Mouse (Mus musculus) MEL (cell line): Measurements from ENCODE around the gene Rbm15. TPM values are rescaled to one million over a fixed set of nuclear protein-coding genes. Genes with fewer than 3 reads are reported as not detected.

Source experiments
- DNase-seq: peaks from one replicate; pipeline ENCODE4 v3.0.0; 2011; ENCODE audit warnings: low read depth, low spot score
- H3K27ac ChIP-seq: 2 replicates; pipeline ENCODE4 v1.5.1; 2012; ENCODE audit warnings: low read depth, mild to moderate bottlenecking, control low read depth, low read length, moderate library complexity; ENCODE audit not compliant: control insufficient read depth
- H3K27me3 ChIP-seq, 2 experiments: fragments of 150-350 bp in 1 of 2; sonication (generic) in 1 of 2; 2 replicates each; pipeline ENCODE4 v1.6.1; 2012; ENCODE audit warnings: low read length in 2 of 2, mild to moderate bottlenecking in 2 of 2, improper control_type of control experiment in 1 of 2, moderate library complexity in 1 of 2; ENCODE audit not compliant: insufficient read depth in 2 of 2, control insufficient read depth in 1 of 2
- H3K36me3 ChIP-seq, 2 experiments: 2 replicates each; pipeline ENCODE4 v1.6.1; 2012 to 2014; ENCODE audit warnings: low read length in 2 of 2, improper control_type of control experiment in 1 of 2, inconsistent platforms in 1 of 2, mild to moderate bottlenecking in 1 of 2; ENCODE audit not compliant: insufficient read depth in 2 of 2, control insufficient read depth in 1 of 2
- H3K4me1 ChIP-seq, 2 experiments: fragments of 150-350 bp in 1 of 2; sonication (generic) in 1 of 2; 2 replicates each; pipeline ENCODE4 v1.6.1; 2012; ENCODE audit warnings: low read length in 2 of 2, improper control_type of control experiment in 1 of 2, mild to moderate bottlenecking in 1 of 2; ENCODE audit not compliant: insufficient read depth in 2 of 2, control insufficient read depth in 1 of 2
- H3K4me3 ChIP-seq, 2 experiments: fragments of 150-350 bp in 1 of 2; sonication (generic) in 1 of 2; 2 replicates each; pipeline ENCODE4 v1.5.1; 2012; ENCODE audit warnings: low read depth in 2 of 2, low read length in 2 of 2, mild to moderate bottlenecking in 2 of 2, moderate library complexity in 2 of 2, control low read depth in 1 of 2, improper control_type of control experiment in 1 of 2; ENCODE audit not compliant: control insufficient read depth in 1 of 2, insufficient read depth in 1 of 2
- H3K79me2 ChIP-seq: 2 replicates; pipeline ENCODE4 v1.6.1; 2012; ENCODE audit warnings: mild to moderate bottlenecking, low read length, moderate library complexity; ENCODE audit not compliant: control insufficient read depth, poor library complexity, insufficient read depth
- H3K9ac ChIP-seq: 2 replicates; pipeline ENCODE4 v1.6.1; 2012; ENCODE audit warnings: low read depth, mild to moderate bottlenecking, control low read depth, low read length, moderate library complexity; ENCODE audit not compliant: control insufficient read depth, poor library complexity, severe bottlenecking
- H3K9me3 ChIP-seq: fragments of 150-350 bp; sonication (generic); replicated peaks from 2 replicates; pipeline ENCODE4 v1.6.1; 2012; ENCODE audit warnings: mild to moderate bottlenecking, low read length, improper control_type of control experiment, moderate library complexity; ENCODE audit not compliant: insufficient read depth
- CHD1 ChIP-seq: IDR thresholded peaks from 2 replicates; pipeline ENCODE4 v1.6.1; 2012; ENCODE audit warnings: low read depth, mild to moderate bottlenecking, inconsistent platforms, low read length, improper control_type of control experiment
- CTCF ChIP-seq, 3 experiments: IDR thresholded peaks in 2 of 3; conservative IDR thresholded peaks in 1 of 3; 2 replicates each; pipeline ENCODE4 v1.5.1; 2011 to 2012; ENCODE audit warnings: low read length in 3 of 3, low read depth in 2 of 3, mild to moderate bottlenecking in 2 of 3, improper control_type of control experiment in 1 of 3, inconsistent platforms in 1 of 3, mixed read lengths in 1 of 3, moderate library complexity in 1 of 3; ENCODE audit not compliant: control insufficient read depth in 1 of 3, insufficient read depth in 1 of 3, poor library complexity in 1 of 3, severe bottlenecking in 1 of 3
- E2F4 ChIP-seq: IDR thresholded peaks from 2 replicates; pipeline ENCODE4 v1.6.1; 2011; ENCODE audit warnings: low read depth, low read length, improper control_type of control experiment, borderline replicate concordance
- ELF1 ChIP-seq: IDR thresholded peaks from 2 replicates; pipeline ENCODE4 v1.6.1; 2014; ENCODE audit warnings: low read depth, mild to moderate bottlenecking, inconsistent platforms, low read length, improper control_type of control experiment, moderate library complexity
- EP300 ChIP-seq, 2 experiments: IDR thresholded peaks; 2 replicates each; pipeline ENCODE4 v1.6.1; 2011; ENCODE audit warnings: improper control_type of control experiment in 2 of 2, low read length in 2 of 2, low read depth in 1 of 2, mild to moderate bottlenecking in 1 of 2
- ETS1 ChIP-seq: IDR thresholded peaks from 2 replicates; pipeline ENCODE4 v1.6.1; 2012; ENCODE audit warnings: low read depth, mild to moderate bottlenecking, inconsistent platforms, low read length, improper control_type of control experiment, moderate library complexity
- GABPA ChIP-seq: IDR thresholded peaks from 2 replicates; pipeline ENCODE4 v1.6.1; 2012; ENCODE audit warnings: low read depth, mild to moderate bottlenecking, inconsistent platforms, low read length, improper control_type of control experiment, moderate library complexity
- GATA1 ChIP-seq: IDR thresholded peaks from 2 replicates; pipeline ENCODE4 v1.6.1; 2011; ENCODE audit warnings: low read depth, low read length, improper control_type of control experiment
- JUND ChIP-seq: IDR thresholded peaks from 2 replicates; pipeline ENCODE4 v1.6.1; 2011; ENCODE audit warnings: low read depth, mild to moderate bottlenecking, improper control_type of control experiment, low read length
- KAT2A ChIP-seq: conservative IDR thresholded peaks from 2 replicates; pipeline ENCODE4 v1.6.1; 2012; ENCODE audit warnings: low read depth, low read length, improper control_type of control experiment, inconsistent platforms
- MEF2A ChIP-seq: IDR thresholded peaks from 2 replicates; pipeline ENCODE4 v1.6.1; 2014; ENCODE audit warnings: low read depth, mild to moderate bottlenecking, inconsistent platforms, low read length, improper control_type of control experiment; ENCODE audit not compliant: poor library complexity, insufficient replicate concordance, severe bottlenecking; ENCODE audit errors: extremely low read depth
- MXI1 ChIP-seq: IDR thresholded peaks from 2 replicates; pipeline ENCODE4 v1.6.1; 2011; ENCODE audit warnings: mild to moderate bottlenecking, low read depth, low read length, improper control_type of control experiment
- MYC ChIP-seq: IDR thresholded peaks from 2 replicates; pipeline ENCODE4 v1.6.1; 2011; ENCODE audit warnings: low read depth, mild to moderate bottlenecking, low read length, improper control_type of control experiment, moderate library complexity
- POLR2AphosphoS5 ChIP-seq: IDR thresholded peaks from 2 replicates; pipeline ENCODE4 v1.6.1; 2012; ENCODE audit warnings: low read depth, borderline replicate concordance, mild to moderate bottlenecking, inconsistent platforms, low read length, moderate library complexity, mixed read lengths
- RAD21 ChIP-seq: IDR thresholded peaks from 2 replicates; pipeline ENCODE4 v1.6.1; 2011; ENCODE audit warnings: mild to moderate bottlenecking, low read depth, low read length, improper control_type of control experiment
- SMC3 ChIP-seq: IDR thresholded peaks from 2 replicates; pipeline ENCODE4 v1.6.1; 2011; ENCODE audit warnings: low read depth, low read length, improper control_type of control experiment
- TAL1 ChIP-seq: IDR thresholded peaks from 2 replicates; pipeline ENCODE4 v1.6.1; 2012; ENCODE audit warnings: mild to moderate bottlenecking, inconsistent platforms, low read length, moderate library complexity, mixed read lengths
- TCF12 ChIP-seq: IDR thresholded peaks from 2 replicates; pipeline ENCODE4 v1.6.1; 2014; ENCODE audit warnings: low read depth, mild to moderate bottlenecking, inconsistent platforms, low read length, improper control_type of control experiment, moderate library complexity
- USF1 ChIP-seq: IDR thresholded peaks from 2 replicates; pipeline ENCODE4 v1.6.1; 2014; ENCODE audit warnings: low read depth, mild to moderate bottlenecking, inconsistent platforms, low read length, improper control_type of control experiment, moderate library complexity
- ZNF384 ChIP-seq: IDR thresholded peaks from 2 replicates; pipeline ENCODE4 v1.6.1; 2012; ENCODE audit warnings: low read depth, mild to moderate bottlenecking, inconsistent platforms, low read length, improper control_type of control experiment
- polyA plus RNA-seq, 2 experiments: library from polyadenylated mRNA; stranded (reverse) in 1 of 2; unstranded in 1 of 2; fragments of >175 nt in 1 of 2; fragments of >200 nt in 1 of 2; gene quantifications; 2 replicates each; pipeline versions ENCODE4 v1.2.1 to v1.2.4; 2012; ENCODE audit warnings: low replicate concordance in 2 of 2, low read depth in 1 of 2; ENCODE audit not compliant: insufficient read length in 2 of 2, insufficient read depth in 1 of 2, missing spikeins in 1 of 2
- total RNA-seq: library from RNA; depleted of rRNA; stranded (reverse); fragments of 300-350 nt; gene quantifications from 2 replicates; pipeline ENCODE4 v1.2.3, GENCODE M21; 2012

The Rbm15 gene
- total and polyA plus RNA-seq, 3 experiments, result 18.1 to 29.4 TPM; not detected in 1

DNA sequence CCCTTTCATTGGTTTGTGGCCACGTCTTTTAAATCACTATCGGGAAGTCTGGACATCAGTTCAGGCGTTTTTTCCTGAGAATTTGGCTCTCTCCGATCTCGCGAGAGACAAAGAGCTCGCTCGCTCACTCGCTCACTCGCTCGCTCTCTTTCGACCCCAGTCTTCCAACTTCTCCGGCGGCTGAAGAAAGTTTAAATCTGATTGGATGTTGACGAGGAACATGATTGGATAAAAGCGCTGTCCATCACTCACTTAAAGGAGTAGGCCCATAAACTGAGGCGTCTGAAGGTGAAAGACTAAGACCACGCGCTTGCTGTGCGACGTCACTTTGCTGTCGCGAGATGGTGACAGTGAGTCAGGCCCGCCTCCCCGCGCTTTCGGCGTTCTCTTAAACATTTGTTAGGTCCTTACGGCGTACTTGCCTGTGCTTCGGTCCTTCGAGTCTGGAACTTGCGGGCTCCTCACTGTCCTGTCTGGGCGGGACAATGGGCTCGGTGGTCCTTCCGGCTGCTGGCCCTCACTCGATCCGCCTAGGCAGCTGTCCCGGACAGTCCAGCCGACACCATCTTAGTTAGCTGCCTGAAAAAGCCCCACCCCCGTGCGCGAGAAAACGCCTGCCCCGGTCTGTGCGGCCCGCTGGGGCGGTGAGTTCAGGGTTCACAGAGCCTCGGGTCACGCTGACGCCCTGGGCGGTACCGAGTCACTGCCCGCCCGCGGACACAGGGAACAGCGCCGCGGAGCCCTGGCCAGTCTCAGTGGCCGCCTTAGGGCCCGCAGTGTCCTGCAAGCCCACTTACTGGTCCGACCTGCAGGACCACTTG is at the start of gene Rbm15 (continued):
- TF ChIP-seq MXI1 (peak; percentile 54; the same call in 1 of the 2 replicates), USF1 (no peak), GABPA (no peak), KAT2A (no peak; the same call in none of the 2 replicates)

DNA sequence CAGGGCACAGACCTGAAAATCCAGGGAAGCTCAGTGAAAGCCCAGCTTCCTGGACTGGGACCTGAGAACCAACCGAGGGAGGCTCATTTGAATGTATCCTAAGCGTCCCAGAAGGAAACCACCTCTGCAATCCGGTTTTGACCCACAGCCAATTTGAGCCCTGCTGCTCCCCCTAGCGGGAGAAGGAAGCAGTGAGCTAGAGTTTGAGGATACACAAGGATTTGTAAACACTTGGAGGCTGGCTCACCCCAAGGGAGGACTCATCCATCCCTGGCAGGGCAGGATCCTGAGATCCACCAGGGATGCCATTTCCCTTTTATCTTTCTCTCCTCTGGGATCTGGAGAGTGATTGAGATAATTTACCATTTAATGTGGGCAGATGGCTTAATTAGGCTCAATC is 45.9 kb upstream of the Rbm15 start:
- no peaks in the 10 kb centered on the region for H3K79me2 ChIP-seq
- peak; percentile 70 for DNase-seq
- H3K4me1 ChIP-seq, result peaks cover 2 to 8% of the 10 kb centered on the region in 2 experiments; a peak in 3 of 4 replicates
- no peaks in the 10 kb centered on the region for H3K9me3 ChIP-seq
- H3K4me3 ChIP-seq, result no peak overlapping the region
- peaks cover 0 to 13% of the 10 kb centered on the region in 2 experiments; a peak in 2 of 4 replicates for H3K36me3 ChIP-seq
- H3K27ac ChIP-seq, result no peak overlapping the region
- TF ChIP-seq CTCF (IDR thresholded peaks at IDR 0.05 in 2 of 3, conservative IDR thresholded peaks at IDR 0.05 in 1 of 3; ENCODE audit: control insufficient read depth in 1 of 3, insufficient read depth in 1 of 3, low read depth in 2 of 3, low read length in 3 of 3, poor library complexity in 1 of 3, severe bottlenecking in 1 of 3) (peak; percentile 76 to 85 (median 83)), ETS1 (no peak), SMC3 (peak; percentile 59), ELF1 (no peak), RAD21 (peak; percentile 37)
- TF ChIP-seq, all 39 proteins: peak for 3
- Histone ChIP-seq H3K27me3 (0 out of 4 replicates have a peak, but pooled peaks cover 2% of the 10 kb centered on the region in 2 experiments), H3K9ac (no peak overlapping the region)

DNA sequence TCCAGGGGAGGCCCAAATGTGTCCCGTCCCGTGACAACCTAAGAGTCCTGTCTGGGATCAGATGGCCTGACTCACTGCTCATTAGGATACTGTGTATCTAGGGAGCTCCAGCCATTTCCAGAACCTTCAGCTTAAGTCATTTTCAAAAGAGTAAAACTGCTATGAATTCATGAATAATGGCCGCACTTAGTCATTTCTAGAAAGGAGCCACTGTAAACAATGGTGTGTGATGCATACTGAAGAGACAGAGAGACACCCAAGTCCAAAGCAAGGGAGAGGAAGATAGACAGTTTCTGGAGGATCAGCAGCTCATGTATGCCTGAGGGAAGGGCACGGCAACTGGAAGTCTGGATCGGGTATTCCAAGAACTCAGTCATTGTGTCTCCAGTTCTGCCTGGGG is 45.2 kb upstream of the Rbm15 start:
- Histone ChIP-seq H3K4me1 (peaks cover 0 to 6% of the 10 kb centered on the region in 2 experiments; a peak in 3 of 4 replicates), H3K79me2 (no peaks in the 10 kb centered on the region)

More for the DNA sequence above, 45.2 kb upstream of the Rbm15 start:
- 0 out of 4 replicates have a peak, but pooled peaks cover 2% of the 10 kb centered on the region in 2 experiments for H3K27me3 ChIP-seq
- peaks cover 0 to 6% of the 10 kb centered on the region in 2 experiments; a peak in 2 of 4 replicates for H3K36me3 ChIP-seq
- H3K9ac ChIP-seq, result no peak overlapping the region
- no peak overlapping the region for H3K4me3 ChIP-seq
- no peak for DNase-seq
- H3K9me3 ChIP-seq, result no peaks in the 10 kb centered on the region
- no peak overlapping the region for H3K27ac ChIP-seq
- TF ChIP-seq KAT2A (no peak), CHD1 (no peak), E2F4 (no peak), MEF2A (no peak), JUND (no peak), GATA1 (no peak), ZNF384 (no peak), EP300 (IDR thresholded peaks at IDR 0.05; ENCODE audit: low read depth in 1 of 2, low read length in 2 of 2) (no peak), MYC (no peak), GABPA (no peak), TAL1 (no peak), ELF1 (no peak), POLR2AphosphoS5 (no peak), TCF12 (no peak), MXI1 (no peak)
